Mouse (Mus musculus): ENCODE data around the gene Chit1.

The Chit1 gene

GRCm38 (mm10) chr1:134188217-134188616, 77.2 kb downstream of the Chit1 start:
- DNase-seq (ENCODE audit: low read depth, low spot score) = no peak

DNA sequence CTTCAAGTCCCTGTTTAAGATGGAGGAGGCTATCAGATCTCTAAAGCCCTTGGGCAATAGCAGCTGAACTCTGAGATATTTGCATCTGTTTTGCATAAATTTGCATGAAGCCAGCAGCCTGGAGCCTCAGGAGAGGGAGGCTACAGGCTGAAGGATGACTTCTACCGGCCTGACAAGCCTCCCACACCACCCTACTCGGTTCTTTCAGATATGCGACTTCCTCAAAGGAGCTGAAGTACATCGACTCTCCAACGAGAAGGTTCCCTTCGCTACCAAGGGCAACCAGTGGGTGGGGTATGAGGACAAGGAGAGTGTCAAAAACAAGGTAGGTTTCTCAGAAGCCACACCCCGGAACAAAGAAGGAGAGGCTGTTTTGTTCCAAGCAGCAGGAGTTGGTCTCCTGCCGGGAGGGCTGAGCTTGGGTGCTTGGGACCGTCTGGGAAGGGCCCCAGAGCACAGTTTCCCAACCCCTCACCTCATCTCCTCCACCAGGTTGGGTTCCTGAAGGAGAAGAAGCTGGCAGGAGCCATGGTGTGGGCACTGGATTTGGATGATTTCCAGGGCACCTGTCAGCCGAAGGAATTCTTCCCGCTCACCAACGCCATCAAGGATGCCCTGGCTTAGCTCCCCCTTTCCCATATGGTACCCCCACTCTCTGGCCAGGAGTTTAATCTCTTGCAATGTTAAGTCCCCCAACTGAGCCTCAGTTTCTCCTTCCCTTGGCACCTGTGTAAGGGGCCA, 78.1 kb downstream of the Chit1 start:
- DNase-seq (ENCODE audit: low read depth, low spot score) = no peak

DNA sequence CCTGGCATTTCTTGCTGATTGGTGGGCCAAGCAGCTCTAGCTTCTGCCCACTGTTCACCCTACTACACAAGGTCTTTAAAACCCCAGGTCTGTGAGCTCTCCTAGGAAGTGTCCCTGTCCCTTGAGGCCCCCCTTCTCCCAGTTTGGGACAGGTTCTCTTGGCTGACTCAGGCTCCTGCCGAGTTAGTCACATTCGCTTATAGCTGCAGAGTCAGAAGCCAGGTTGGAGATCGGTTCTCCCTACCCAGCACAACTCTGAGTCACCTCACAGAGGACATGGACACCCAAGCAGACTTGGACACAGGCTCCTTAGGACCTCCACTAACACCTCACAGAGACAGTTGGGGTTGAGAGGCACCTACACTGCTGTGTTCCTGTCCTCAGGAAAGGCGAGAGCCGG, 80.2 kb downstream of the Chit1 start:
- DNase-seq (ENCODE audit: low read depth, low spot score) = no peak

DNA sequence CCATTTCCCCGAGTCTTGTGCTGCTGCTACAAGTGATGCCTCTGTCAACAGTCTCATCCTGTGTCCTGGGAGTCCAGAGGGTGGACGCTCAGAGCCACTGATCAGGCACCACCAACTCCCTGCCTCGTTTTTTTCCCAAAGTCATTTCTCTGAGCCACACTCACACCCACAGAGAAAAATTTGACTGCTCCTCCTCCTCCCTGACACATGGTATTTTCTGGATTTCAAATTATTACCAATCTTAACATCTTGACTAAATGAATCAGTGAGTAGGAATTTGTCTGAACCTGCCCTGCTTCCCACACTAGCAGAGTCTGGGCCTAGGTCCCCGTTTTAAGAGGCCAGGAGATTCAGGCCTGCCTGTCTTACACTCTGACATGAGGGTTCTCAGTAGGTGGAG, 81.0 kb downstream of the Chit1 start:
- no peak for DNase-seq (ENCODE audit: low read depth, low spot score)

GRCm38 (mm10) chr1:134193126-134193525, 82.1 kb downstream of the Chit1 start, which contains the start of gene Mybph:
Gene Mybph (plus strand): TSS chr1:134193448.
- DNase-seq (ENCODE audit: low read depth, low spot score) = no peak

- no peak for DNase-seq (ENCODE audit: low read depth, low spot score)
Observed at GRCm38 (mm10) chr1:134193674-134194197, 82.7 kb downstream of the Chit1 start.

DNA sequence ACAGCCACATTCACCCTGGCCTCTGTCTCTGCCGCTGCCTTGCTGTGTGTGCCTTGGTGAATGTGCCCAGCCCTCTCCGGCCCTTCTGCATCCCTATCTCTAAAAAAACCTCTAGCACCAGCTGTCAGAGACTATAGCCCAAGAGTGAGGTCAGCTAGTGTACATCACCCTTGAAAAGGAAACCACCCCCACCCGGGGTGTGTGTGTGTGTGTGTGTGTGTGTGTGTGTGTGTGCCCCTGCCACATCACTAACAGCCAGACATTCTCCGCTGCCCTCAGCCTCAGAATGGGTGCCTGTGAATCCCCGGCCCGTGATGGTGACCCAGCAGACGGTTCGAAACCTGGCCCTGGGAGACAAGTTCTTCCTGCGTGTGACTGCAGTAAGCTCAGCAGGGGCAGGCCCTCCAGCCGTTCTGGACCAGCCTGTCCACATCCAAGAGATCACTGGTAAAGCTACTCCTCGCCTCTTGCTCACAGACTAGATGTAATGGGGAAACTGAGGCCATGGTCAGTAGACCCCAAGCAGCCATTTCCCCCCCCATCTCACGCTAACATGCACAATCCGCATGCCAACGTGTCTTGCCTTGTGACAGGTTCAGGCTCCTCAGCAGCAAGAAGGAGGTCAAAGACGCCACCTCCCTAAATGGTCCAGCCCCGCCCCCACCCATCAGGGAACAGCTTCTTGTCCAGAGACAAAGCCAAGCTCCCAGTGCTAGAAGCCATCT, 83.4 kb downstream of the Chit1 start:
- no peak for DNase-seq (ENCODE audit: low read depth, low spot score)

GRCm38 (mm10) chr1:134195117-134195516, 84.1 kb downstream of the Chit1 start:
- DNase-seq (ENCODE audit: low read depth, low spot score) = no peak

DNA sequence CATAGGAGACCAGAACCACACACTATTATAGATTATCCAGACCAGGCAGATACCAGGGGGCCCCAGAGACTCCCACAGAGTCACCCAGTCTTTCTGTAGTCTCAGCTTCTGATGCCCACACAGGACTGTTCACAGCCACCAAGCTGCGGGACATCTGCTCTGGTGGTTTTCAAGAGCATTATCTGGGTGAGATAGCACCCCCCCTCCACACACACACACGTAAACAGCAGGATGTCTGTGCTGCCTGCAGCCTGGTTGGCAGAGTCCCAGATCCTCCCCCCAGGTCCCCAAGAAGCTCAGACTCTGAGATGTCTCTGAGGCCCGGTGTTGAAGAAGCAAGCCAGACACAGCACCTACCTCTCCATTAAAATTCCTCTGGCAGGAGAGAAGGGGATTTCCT, 84.5 kb downstream of the Chit1 start:
- no peak for DNase-seq (ENCODE audit: low read depth, low spot score)

DNA sequence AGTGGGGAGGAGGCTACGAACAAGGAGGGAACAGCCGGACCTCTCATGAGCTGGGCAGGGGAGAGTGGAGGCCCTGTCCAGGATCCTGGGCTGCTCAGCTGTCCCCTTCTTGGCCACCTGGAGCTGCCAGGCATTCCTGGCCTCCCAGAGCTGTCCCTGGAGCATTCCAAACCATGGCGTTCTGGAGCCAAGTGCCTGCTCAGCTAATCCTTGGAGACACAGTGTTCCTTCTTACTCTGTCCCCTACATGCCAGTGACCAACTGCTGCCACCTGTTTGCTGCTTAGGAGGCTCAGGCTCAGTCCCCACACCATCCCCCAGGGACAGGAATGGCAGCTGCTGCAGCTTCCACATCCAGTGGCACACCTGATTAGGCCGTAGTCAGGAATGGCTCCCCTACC, 84.9 kb downstream of the Chit1 start:
- no peak for DNase-seq (ENCODE audit: low read depth, low spot score)

DNA sequence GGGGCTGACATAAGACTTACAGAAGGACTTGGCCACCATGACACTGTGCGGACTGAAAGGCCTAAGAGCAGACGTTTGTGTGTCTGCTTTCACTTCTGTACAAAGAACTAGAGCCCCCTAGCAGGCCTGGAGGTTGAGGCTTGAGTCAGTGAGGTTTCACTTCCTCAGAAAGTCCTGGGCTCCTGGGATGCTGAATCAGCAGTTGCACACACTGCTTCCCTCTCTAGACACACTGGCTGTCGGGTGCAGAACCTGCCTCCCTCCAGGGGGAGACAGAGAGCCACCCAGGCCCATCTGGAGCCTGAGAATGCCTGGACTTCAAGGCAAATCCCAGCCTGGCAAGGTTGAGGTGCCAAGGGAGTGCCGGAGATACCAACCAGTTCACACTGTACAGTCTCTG, 85.3 kb downstream of the Chit1 start:
- no peak for DNase-seq (ENCODE audit: low read depth, low spot score)

GRCm38 (mm10) chr1:134197325-134197982, 86.4 kb downstream of the Chit1 start:
- DNase-seq (ENCODE audit: low read depth, low spot score) = no peak

DNA sequence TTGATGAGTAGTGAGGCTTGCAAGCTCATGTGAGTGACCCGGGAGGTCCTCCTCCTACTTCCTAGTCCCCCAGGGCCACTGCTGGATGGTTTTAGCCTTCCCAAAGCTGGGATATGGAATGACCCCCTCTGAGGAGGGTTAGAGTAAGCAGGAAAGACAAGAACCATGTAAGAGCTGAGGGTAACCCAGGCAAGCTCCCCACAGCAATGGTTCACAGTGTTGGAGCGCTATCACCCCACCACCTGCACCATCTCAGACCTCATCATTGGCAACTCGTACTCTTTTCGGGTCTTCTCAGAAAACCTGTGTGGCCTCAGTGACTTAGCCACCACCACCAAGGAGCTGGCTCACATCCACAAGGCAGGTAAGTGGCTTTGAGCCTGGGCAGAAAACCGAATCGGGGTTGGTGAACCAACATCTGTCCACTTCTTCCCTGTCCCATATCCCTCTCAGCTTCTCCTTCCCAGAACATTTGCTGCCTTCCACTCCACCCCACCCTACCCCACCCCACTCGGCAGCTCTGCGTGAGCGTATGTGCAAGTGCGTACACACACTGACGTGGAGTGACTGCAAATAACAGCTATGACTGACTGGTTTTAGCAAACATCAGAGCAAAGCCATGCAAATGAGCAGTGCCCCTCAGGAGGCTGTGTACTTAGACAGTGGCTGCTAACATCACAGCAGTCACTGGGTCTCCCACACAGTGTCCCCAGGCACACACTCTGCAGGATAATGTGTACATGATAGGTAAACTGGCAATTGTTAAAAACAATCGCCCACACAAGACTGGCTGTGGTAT, 87.4 kb downstream of the Chit1 start:
- no peak for DNase-seq (ENCODE audit: low read depth, low spot score)

DNA sequence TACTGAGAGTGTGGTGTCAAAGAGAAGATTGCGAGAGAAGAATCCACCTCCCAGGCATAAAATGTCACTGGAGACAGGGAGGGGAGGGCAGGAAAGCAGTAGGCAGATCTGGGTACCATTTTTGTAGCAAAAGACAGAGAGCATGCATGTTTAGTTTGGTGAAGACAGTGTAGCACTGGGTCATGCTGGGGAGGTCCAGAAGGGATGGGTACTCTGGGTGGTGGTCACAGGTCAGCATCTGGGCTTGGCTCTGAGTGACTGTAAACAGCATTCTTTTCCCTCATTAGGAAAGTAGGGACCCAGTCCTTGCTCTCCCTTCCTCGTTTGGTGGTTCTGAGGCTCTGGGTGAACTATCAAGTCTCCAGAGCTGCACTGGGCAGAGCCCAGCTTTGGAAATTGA, 89.4 kb downstream of the Chit1 start:
- DNase-seq (ENCODE audit: low read depth, low spot score) = no peak

Measured in c-Kit-negative CD71-positive TER-119-positive erythroid progenitor cells, embryonic 14.5 days (primary cell).